Mouse (Mus musculus) liver, adult 2 months (tissue): ENCODE measurements around the gene Enpp1. TPM values are rescaled to one million over a fixed set of nuclear protein-coding genes. Genes with fewer than 3 reads are reported as not detected.

Experiments
- DNase-seq: peaks from one replicate; pipeline ENCODE4 v3.0.0-alpha.2; 2011; ENCODE audit warnings: low read depth, low spot score; ENCODE audit errors: extremely low read depth
- H3K27ac ChIP-seq: fragments of 200-500 bp; replicated peaks from 2 replicates; pipeline ENCODE4 v1.5.1; 2012; ENCODE audit warnings: low read depth, mild to moderate bottlenecking, control low read depth, inconsistent platforms, low read length; ENCODE audit not compliant: insufficient read depth
- H3K27me3 ChIP-seq: fragments of 200-500 bp; 2 replicates; pipeline ENCODE4 v1.6.1; 2012; ENCODE audit warnings: mild to moderate bottlenecking, moderate library complexity, low read length, inconsistent platforms; ENCODE audit not compliant: control insufficient read depth, insufficient read depth
- H3K36me3 ChIP-seq: fragments of 200-500 bp; 2 replicates; pipeline ENCODE4 v1.6.1; 2012; ENCODE audit warnings: low read length, inconsistent platforms; ENCODE audit not compliant: control insufficient read depth, insufficient read depth
- H3K4me1 ChIP-seq: fragments of 200-500 bp; 2 replicates; pipeline ENCODE4 v1.6.1; 2011; ENCODE audit warnings: low read length; ENCODE audit not compliant: control insufficient read depth, insufficient read depth
- H3K4me3 ChIP-seq: fragments of 200-500 bp; 2 replicates; pipeline ENCODE4 v1.5.1; 2011; ENCODE audit warnings: low read depth, mild to moderate bottlenecking, control low read depth, low read length, moderate library complexity; ENCODE audit not compliant: insufficient read depth
- H3K79me2 ChIP-seq: fragments of 200-500 bp; 2 replicates; pipeline ENCODE4 v1.6.1; 2012; ENCODE audit warnings: inconsistent platforms, mild to moderate bottlenecking, low read length, moderate library complexity; ENCODE audit not compliant: control insufficient read depth, insufficient read depth
- H3K9ac ChIP-seq: fragments of 200-500 bp; 2 replicates; pipeline ENCODE4 v1.6.1; 2012; ENCODE audit warnings: low read depth, mild to moderate bottlenecking, control low read depth, inconsistent platforms, low read length
- CTCF ChIP-seq: fragments of 200-500 bp; IDR thresholded peaks from 2 replicates; pipeline ENCODE4 v1.5.1; 2011; ENCODE audit warnings: low read depth, low read length, control low read depth
- POLR2A ChIP-seq: fragments of 200-500 bp; IDR thresholded peaks from 2 replicates; pipeline ENCODE4 v1.6.1; 2011; ENCODE audit warnings: low read length, control low read depth; ENCODE audit not compliant: insufficient read depth; ENCODE audit errors: extremely low read depth
- WGBS: fragments of 180-500 bp; shearing (Covaris S2); methylation state at CpG from one replicate; pipeline ENCODE4 v1.1.7; 2018; 5-methylcytosine and 5-hydroxymethylcytosine counted together
- polyA plus RNA-seq: library from polyadenylated mRNA; depleted of rRNA; stranded (reverse); fragments of >200 nt; gene quantifications from 2 replicates; pipeline ENCODE4 v1.2.3, GENCODE M21; 2012
- total RNA-seq: library from RNA; depleted of rRNA; stranded (reverse); fragments of >200 nt; gene quantifications from 2 replicates; pipeline ENCODE4 v1.2.3, GENCODE M21; 2014

Enpp1 gene
- total and polyA plus RNA-seq, 2 experiments: 5.2 to 16.2 TPM

DNA sequence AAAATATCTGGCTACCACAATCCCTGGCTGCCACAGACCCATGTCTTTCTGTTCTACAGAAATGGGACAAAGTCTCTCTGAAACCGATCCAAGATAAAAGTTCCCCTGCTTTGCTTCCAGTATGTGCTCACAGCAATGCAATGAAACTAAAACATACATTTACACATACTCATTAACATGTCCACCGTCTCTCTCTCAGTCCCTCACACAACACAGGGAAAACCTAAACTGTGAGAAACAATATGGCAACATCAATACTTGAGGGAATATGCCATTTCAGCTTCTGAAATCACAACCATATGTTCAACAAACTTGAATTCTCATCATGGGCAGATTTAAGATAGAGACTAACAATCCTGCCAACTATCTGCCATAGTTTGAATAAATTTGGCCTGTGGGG lies 13.2 kb upstream of the Enpp1 start:
- TF ChIP-seq POLR2A (no peak), CTCF (no peak)
- no peaks in the 10 kb centered on the region for H3K4me1 ChIP-seq
- H3K9ac ChIP-seq: no peak overlapping the region
- no peaks in the 10 kb centered on the region for H3K36me3 ChIP-seq
- H3K27me3 ChIP-seq: no peaks in the 10 kb centered on the region
- no peak overlapping the region for H3K4me3 ChIP-seq
- H3K27ac ChIP-seq: no peak overlapping the region
- H3K79me2 ChIP-seq: no peaks in the 10 kb centered on the region
- 78% methylated on average over 2 of the region's 2 CpGs for WGBS
- DNase-seq: no peak

DNA sequence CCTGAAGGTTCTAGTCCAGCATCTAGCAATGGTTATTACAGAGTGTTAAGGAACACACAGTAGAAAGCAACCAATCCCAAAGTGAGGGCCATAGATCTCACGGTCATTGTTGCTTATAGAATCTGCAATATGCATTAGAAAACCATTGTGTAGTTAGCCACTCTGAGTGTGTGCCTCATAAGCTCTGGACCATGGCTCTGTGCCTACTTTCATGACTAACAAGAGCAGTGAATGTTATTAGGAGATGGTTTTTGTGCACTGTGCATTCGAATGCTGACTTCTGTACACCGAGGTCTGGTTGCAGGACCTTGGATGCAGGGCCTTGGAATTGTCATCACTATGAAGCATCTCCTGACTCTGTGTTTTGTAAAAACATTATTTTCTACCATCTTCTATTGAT lies 9.9 kb upstream of the Enpp1 start:
- H3K27me3 ChIP-seq: no peaks in the 10 kb centered on the region

DNA sequence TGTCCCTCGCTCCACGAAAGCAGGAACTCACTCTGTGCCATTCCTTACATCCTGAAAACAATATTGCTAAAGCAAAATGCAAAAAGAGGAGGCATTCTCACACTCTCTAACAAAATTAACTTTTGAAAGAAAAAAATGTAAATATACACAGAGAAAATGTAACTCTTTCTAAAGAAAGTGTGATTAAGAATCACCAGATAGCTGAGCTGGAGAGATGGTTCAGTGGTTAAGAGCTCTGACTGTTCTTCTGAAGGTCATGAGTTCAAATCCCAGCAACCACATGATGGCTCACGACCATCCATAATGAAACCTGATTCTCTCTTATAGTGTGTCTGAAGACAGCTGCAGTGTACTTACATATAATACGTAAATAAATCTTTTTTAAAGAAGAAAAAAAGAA lies 7.4 kb upstream of the Enpp1 start:
- TF ChIP-seq CTCF: no peak
- no peak for TF ChIP-seq POLR2A
- no peak overlapping the region for H3K27ac ChIP-seq
- H3K27me3 ChIP-seq: no peaks in the 10 kb centered on the region
- H3K79me2 ChIP-seq: no peaks in the 10 kb centered on the region
- no peaks in the 10 kb centered on the region for H3K36me3 ChIP-seq
- no peak for DNase-seq
- H3K4me3 ChIP-seq: no peak overlapping the region
- H3K4me1 ChIP-seq: no peaks in the 10 kb centered on the region
- no peak overlapping the region for H3K9ac ChIP-seq
- WGBS: 87% methylated on average over 4 of the region's 4 CpGs

More for the DNA sequence above, 9.9 kb upstream of the Enpp1 start:
- TF ChIP-seq POLR2A (no peak), CTCF (no peak)
- no peak overlapping the region for H3K27ac ChIP-seq
- H3K36me3 ChIP-seq: no peaks in the 10 kb centered on the region
- H3K79me2 ChIP-seq: no peaks in the 10 kb centered on the region
- H3K9ac ChIP-seq: no peak overlapping the region
- no peak overlapping the region for H3K4me3 ChIP-seq
- 94% methylated on average over 3 of the region's 3 CpGs for WGBS
- DNase-seq: no peak
- H3K4me1 ChIP-seq: no peaks in the 10 kb centered on the region

DNA sequence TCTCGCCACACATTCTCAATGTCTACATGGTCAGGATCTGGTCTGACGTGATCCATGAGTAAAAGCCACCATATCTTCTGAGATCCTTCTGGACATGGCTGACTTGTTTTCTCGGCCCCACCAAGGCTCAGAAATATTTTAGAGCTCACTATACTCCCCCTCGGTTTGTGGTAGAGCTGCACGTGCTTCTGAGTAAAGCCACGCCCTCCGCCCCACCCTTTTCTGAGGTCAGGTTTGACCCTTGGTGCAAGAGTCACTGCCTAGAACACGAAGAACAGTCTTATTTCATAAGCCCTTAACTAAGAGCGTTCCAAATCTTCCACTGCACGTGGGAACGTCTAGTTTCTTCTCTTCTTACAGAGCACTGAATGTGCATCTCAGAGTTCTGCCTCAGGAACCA lies 6.8 kb upstream of the Enpp1 start:
- TF ChIP-seq POLR2A: no peak
- TF ChIP-seq CTCF: no peak
- H3K27me3 ChIP-seq: no peaks in the 10 kb centered on the region
- no peaks in the 10 kb centered on the region for H3K79me2 ChIP-seq
- H3K4me3 ChIP-seq: no peak overlapping the region
- 49% methylated on average over 11 of the region's 11 CpGs for WGBS
- no peak for DNase-seq
- no peaks in the 10 kb centered on the region for H3K4me1 ChIP-seq
- H3K27ac ChIP-seq: no peak overlapping the region
- no peak overlapping the region for H3K9ac ChIP-seq
- H3K36me3 ChIP-seq: no peaks in the 10 kb centered on the region

DNA sequence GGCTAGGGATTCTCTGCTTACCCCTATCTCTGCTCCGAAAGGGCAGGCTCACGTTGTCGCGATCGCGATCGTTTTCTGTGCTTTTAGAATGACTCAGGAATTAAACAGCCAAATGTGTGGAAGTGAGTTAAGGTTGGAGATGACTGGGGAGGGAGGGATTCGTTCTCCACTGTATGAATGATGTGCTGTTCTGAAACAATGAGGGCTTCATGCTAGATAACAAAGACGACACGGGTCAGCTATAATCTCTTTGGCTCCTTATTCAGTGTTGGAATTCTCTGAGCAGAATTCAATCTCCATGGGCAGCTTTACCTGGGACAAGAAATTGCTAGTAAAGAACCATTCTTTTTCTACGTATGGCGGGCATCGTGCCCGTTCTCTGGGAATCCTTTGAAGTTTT lies 6.1 kb upstream of the Enpp1 start:
- 57% methylated on average over 14 of the region's 14 CpGs for WGBS
- no peaks in the 10 kb centered on the region for H3K4me1 ChIP-seq
- no peak overlapping the region for H3K9ac ChIP-seq
- H3K79me2 ChIP-seq: no peaks in the 10 kb centered on the region
- H3K27ac ChIP-seq: no peak overlapping the region
- DNase-seq: no peak
- TF ChIP-seq POLR2A: no peak
- no peak for TF ChIP-seq CTCF
- no peak overlapping the region for H3K4me3 ChIP-seq
- no peaks in the 10 kb centered on the region for H3K36me3 ChIP-seq
- H3K27me3 ChIP-seq: no peaks in the 10 kb centered on the region

DNA sequence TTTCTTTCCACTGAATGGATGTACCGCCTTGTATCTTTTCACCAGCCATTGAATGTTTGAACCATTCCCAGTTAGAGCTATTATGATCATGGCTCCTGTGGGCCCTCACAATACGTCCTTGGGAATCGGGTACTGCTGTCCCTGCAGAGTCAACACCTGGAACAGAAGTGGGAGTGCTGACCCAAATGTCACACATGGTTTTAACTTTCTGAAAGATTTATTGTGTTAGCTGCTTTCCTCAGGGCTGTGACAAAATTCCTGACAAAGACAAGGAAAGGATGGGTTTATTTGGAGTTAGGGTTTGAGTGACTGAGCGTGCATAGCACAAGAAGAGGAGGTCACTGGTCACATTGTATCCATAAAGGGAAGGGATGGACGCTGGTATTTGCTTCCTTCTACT lies 4.3 kb upstream of the Enpp1 start:
- DNase-seq: no peak
- TF ChIP-seq POLR2A: no peak
- no peak for TF ChIP-seq CTCF
- Histone ChIP-seq H3K4me3 (no peak overlapping the region), H3K4me1 (no peaks in the 10 kb centered on the region), H3K79me2 (no peaks in the 10 kb centered on the region), H3K9ac (no peak overlapping the region), H3K27me3 (no peaks in the 10 kb centered on the region), H3K36me3 (no peaks in the 10 kb centered on the region), H3K27ac (no peak overlapping the region)
- WGBS: 90% methylated on average over 5 of the region's 5 CpGs

DNA sequence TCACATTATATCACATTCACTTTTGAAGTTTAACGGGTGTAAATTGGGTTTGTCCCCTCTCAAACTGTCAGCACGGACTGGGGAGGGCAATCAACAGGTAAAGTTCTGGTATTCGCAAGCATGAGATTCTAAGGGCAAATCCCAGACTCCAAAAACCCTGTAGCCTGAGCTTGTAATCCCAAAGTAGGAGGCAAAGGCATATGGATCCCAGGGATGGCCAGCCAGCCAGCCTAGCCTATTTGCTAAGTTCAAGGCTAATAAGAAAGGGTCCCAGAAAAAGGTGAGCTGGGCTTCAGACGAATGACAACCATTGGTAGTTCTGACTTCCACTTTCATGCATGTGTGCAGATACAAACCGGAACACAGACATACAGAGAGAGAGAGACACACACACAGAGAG lies 942 bp upstream of the Enpp1 start:
- H3K27ac ChIP-seq: no peak overlapping the region
- H3K36me3 ChIP-seq: no peaks in the 10 kb centered on the region
- no peak for DNase-seq
- TF ChIP-seq CTCF (no peak), POLR2A (no peak)
- no peak overlapping the region for H3K9ac ChIP-seq
- WGBS: 84% methylated on average over 5 of the region's 5 CpGs
- peaks cover 3% of the 10 kb centered on the region for H3K4me1 ChIP-seq
- H3K79me2 ChIP-seq: peaks cover 4% of the 10 kb centered on the region; the same call in 1 of the 2 replicates
- no peak overlapping the region for H3K4me3 ChIP-seq
- H3K27me3 ChIP-seq: no peaks in the 10 kb centered on the region
